7 mouse cellular contexts compared by ENCODE assay signal in genomic region chr9:21183905-21184413, GRCm38 (mm10). TPM values are rescaled to one million over a fixed set of nuclear protein-coding genes. Genes with fewer than 3 reads are reported as not detected.
A peak's percentile ranks its signal among the peaks of the same experiment; 100 is the strongest.
DNase-seq lines count a peak whose midpoint lies in the region; ATAC-seq lines count a peak whose summit lies in the region.

No protein-coding gene starts in this region.

- peak; percentile 77 for ATAC-seq in granulocyte monocyte progenitor cell, adult 5-6 weeks (replicated peaks; ENCODE audit: poor library complexity, severe bottlenecking)
- no peak; the same call in 1 of the 2 replicates for ATAC-seq in intestine, embryonic 14.5 days (replicated peaks; ENCODE audit: low FRiP score, low TSS enrichment, low read depth)
- ATAC-seq in liver, embryonic 15.5 days (ENCODE audit: insufficient read depth), result peak; percentile 68

- DNase-seq in Muller cell, postnatal 12 days (ENCODE audit: inconsistent ontology term), result peak; percentile 47
- DNase-seq in brain, adult 2 months (ENCODE audit: low read depth, low spot score), result peak; percentile 55
- no peak for DNase-seq in intestine, embryonic 14.5 days (ENCODE audit: low spot score)
- peak; percentile 55 to 58 for DNase-seq in natural killer cell, adult 2 months (ENCODE audit: low spot score in 2 of 2)
- peak; percentile 60 for DNase-seq in urinary bladder, postnatal 25 days (ENCODE audit: low spot score)

- peak overlapping the region; percentile 49 for H3K4me2 ChIP-seq in intestine, embryonic 14.5 days (ENCODE audit: low read length)
- peak overlapping the region; percentile 84 for H3K4me2 ChIP-seq in liver, embryonic 15.5 days

- peak overlapping the region; percentile 27 for H3K4me3 ChIP-seq in intestine, embryonic 14.5 days (ENCODE audit: low read depth, low read length)
- H3K4me3 ChIP-seq in liver, embryonic 15.5 days (replicated peaks), result peak overlapping the region; percentile 61

- H3K9me3 ChIP-seq in intestine, embryonic 14.5 days (ENCODE audit: control insufficient read depth, low read length), result no peaks in the 10 kb centered on the region
- no peaks in the 10 kb centered on the region for H3K9me3 ChIP-seq in liver, embryonic 15.5 days (replicated peaks)

- no peaks in the 10 kb centered on the region for H3K36me3 ChIP-seq in intestine, embryonic 14.5 days (ENCODE audit: control insufficient read depth, insufficient read depth, low read length)
- no peaks in the 10 kb centered on the region for H3K36me3 ChIP-seq in liver, embryonic 15.5 days (replicated peaks)

- WGBS in intestine, embryonic 14.5 days, result 8% methylated on average over 34 of the region's 34 CpGs
- 4% methylated on average over 34 of the region's 34 CpGs for WGBS in liver, embryonic 15.5 days (ENCODE audit: insufficient replicate concordance)

- peaks cover 5% of the 10 kb centered on the region; the same call in 1 of the 2 replicates for H3K27me3 ChIP-seq in intestine, embryonic 14.5 days (replicated peaks; ENCODE audit: control insufficient read depth, insufficient read depth, low read length)
- H3K27me3 ChIP-seq in liver, embryonic 15.5 days, result 0 out of 2 replicates have a peak, but pooled peaks cover 4% of the 10 kb centered on the region

- H3K9ac ChIP-seq in intestine, embryonic 14.5 days (ENCODE audit: low read length), result 0 out of 2 replicates have a peak overlapping the region, but pooled peaks have one; percentile 20
- H3K9ac ChIP-seq in liver, embryonic 15.5 days, result peak overlapping the region; percentile 51

- no peak overlapping the region for H3K27ac ChIP-seq in intestine, embryonic 14.5 days (ENCODE audit: low read depth)
- no peak overlapping the region; the same call in 1 of the 2 replicates for H3K27ac ChIP-seq in liver, embryonic 15.5 days (replicated peaks)

- no peaks in the 10 kb centered on the region; the same call in 1 of the 2 replicates for H3K4me1 ChIP-seq in intestine, embryonic 14.5 days (replicated peaks; ENCODE audit: control insufficient read depth, insufficient read depth, low read length)
- peaks cover 52% of the 10 kb centered on the region for H3K4me1 ChIP-seq in liver, embryonic 15.5 days (replicated peaks)

RNA-seq across cellular contexts. Expression of gene Pde4a, which starts 18.4 kb away (rescaled TPM):
- 19.9 and 25.7 TPM in 2 replicates for total RNA-seq in granulocyte monocyte progenitor cell, adult 5-6 weeks (2014; fragmentation: Nextera tagmentation)
- total RNA-seq in granulocyte monocyte progenitor cell, adult 5-6 weeks (2017), result 3.8 and 4.1 TPM in 2 replicates
- 6.7 and 7.0 TPM in 2 replicates for polyA plus RNA-seq in intestine, embryonic 14.5 days (2014; fragmentation: Nextera tagmentation; extraction: Ambion mirVana)
- 1.7 and 1.8 TPM in 2 replicates for polyA plus RNA-seq in liver, embryonic 15.5 days (2015; fragmentation: Nextera tagmentation; extraction: Ambion mirVana)

RNA-seq across cellular contexts. Expression of gene Cdc37, which starts 34.2 kb away (rescaled TPM):
- 120 and 157 TPM in 2 replicates for total RNA-seq in granulocyte monocyte progenitor cell, adult 5-6 weeks (2014; fragmentation: Nextera tagmentation)
- 285 and 306 TPM in 2 replicates for total RNA-seq in granulocyte monocyte progenitor cell, adult 5-6 weeks (2017)
- 307 and 327 TPM in 2 replicates for polyA plus RNA-seq in intestine, embryonic 14.5 days (2014; fragmentation: Nextera tagmentation; extraction: Ambion mirVana)
- polyA plus RNA-seq in liver, embryonic 15.5 days (2015; fragmentation: Nextera tagmentation; extraction: Ambion mirVana), result 115 and 122 TPM in 2 replicates

RNA-seq across cellular contexts. Expression of gene Tyk2, which starts 52.9 kb away (rescaled TPM):
- total RNA-seq in granulocyte monocyte progenitor cell, adult 5-6 weeks (2014; fragmentation: Nextera tagmentation), result 27.1 and 28.6 TPM in 2 replicates
- 19.0 and 19.8 TPM in 2 replicates for total RNA-seq in granulocyte monocyte progenitor cell, adult 5-6 weeks (2017)
- 11.7 and 12.1 TPM in 2 replicates for polyA plus RNA-seq in intestine, embryonic 14.5 days (2014; fragmentation: Nextera tagmentation; extraction: Ambion mirVana)
- 7.4 and 8.8 TPM in 2 replicates for polyA plus RNA-seq in liver, embryonic 15.5 days (2015; fragmentation: Nextera tagmentation; extraction: Ambion mirVana)

RNA-seq across cellular contexts. Expression of gene Keap1, which starts 55.2 kb away (rescaled TPM):
- 28.8 TPM in 2 replicates for total RNA-seq in granulocyte monocyte progenitor cell, adult 5-6 weeks (2014; fragmentation: Nextera tagmentation)
- 31.9 and 33.5 TPM in 2 replicates for total RNA-seq in granulocyte monocyte progenitor cell, adult 5-6 weeks (2017)
- polyA plus RNA-seq in intestine, embryonic 14.5 days (2014; fragmentation: Nextera tagmentation; extraction: Ambion mirVana), result 41.0 and 43.0 TPM in 2 replicates
- polyA plus RNA-seq in liver, embryonic 15.5 days (2015; fragmentation: Nextera tagmentation; extraction: Ambion mirVana), result 27.9 and 30.5 TPM in 2 replicates
